Mouse (Mus musculus): ENCODE data around the gene Atp6v0e2.

Gene Atp6v0e2

GRCm38 (mm10) chr6:48573280-48573679 is 35.9 kb downstream of the Atp6v0e2 start:
- DNase-seq (ENCODE audit: low spot score in 2 of 2): peak in 1 of 2 experiments; percentile 61

DNA sequence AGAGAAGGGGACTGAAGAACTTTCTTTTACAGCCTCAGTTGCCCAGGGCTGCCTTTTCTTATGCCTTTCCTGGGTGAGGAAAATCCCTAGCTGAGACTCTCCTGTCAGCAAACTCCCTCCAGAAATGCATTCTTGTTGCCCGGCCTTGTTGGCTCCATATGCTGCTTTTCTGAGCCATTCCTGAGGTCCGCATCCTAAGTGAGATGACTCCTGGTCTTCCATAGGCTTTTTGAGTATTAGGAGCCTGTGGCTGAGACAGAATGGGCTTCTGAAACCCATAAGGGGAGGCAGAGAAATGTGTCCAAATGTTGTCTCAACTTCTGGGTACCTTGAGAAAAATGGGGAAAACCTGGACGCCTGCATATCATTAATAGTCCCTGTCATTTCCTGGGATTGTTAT is 36.6 kb downstream of the Atp6v0e2 start:
- no peak for DNase-seq (ENCODE audit: low spot score in 2 of 2)

DNA sequence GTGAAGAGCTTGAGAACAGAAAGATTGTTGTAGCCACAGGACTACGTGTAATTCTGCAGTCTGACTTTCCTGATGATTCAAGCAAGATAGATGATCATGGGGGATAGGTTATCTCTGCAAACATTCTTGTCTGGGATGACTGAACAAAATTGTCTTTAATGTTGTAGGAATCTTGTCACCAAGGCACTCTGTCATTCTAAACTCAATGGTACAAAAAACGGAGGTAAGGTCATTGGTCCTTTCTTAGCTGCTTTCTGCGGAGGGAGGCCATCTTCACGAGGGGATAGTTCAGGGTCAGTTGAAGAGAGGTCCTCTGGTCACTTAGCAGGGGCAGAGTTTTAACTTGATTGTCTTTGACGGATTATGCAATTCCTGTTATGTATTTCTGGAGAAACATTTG is 41.3 kb downstream of the Atp6v0e2 start:
- DNase-seq (ENCODE audit: low spot score in 2 of 2): no peak

- no peak for DNase-seq (ENCODE audit: low spot score in 2 of 2)
Observed at GRCm38 (mm10) chr6:48579215-48579648, 41.8 kb downstream of the Atp6v0e2 start.

DNA sequence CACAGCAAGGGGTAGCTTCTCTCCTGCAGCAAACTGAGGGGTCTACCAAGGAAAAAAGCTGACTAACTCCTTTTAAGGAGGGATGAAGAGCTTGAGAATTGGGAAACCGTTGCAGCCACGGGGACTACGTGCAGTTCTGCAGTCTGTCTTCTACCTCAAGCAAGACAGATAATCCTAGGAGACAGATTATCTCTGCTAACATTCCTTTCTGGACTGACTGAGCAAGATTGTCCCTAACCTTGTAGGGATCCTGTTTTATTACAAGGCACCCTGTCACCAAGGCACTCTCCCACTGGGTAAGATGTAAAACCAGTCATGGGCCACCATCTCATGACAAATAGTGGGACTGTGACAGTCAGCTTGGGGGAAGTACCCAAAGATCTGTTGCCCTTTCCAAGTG is 43.8 kb downstream of the Atp6v0e2 start:
- no peak for DNase-seq (ENCODE audit: low spot score in 2 of 2)

DNA sequence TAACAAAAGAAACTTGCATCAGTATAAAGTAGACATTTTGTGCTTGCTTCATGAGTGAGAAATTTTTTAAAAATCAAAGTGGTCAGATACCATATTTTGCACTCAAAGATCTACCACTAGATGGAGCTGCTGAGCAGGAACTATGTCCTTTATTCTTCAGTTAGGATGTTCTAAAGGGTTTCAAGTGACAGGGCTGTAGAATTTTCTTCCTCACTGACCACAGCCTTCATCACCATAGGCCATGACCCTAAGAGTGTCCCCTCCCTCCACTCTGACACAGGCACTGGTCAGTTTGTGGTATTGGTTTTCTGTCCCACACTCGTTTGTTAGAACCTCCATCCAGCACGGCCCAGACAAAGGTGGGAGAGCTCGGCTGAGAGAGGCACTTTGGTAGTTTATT is 44.6 kb downstream of the Atp6v0e2 start:
- DNase-seq (ENCODE audit: low spot score in 2 of 2): no peak

DNA sequence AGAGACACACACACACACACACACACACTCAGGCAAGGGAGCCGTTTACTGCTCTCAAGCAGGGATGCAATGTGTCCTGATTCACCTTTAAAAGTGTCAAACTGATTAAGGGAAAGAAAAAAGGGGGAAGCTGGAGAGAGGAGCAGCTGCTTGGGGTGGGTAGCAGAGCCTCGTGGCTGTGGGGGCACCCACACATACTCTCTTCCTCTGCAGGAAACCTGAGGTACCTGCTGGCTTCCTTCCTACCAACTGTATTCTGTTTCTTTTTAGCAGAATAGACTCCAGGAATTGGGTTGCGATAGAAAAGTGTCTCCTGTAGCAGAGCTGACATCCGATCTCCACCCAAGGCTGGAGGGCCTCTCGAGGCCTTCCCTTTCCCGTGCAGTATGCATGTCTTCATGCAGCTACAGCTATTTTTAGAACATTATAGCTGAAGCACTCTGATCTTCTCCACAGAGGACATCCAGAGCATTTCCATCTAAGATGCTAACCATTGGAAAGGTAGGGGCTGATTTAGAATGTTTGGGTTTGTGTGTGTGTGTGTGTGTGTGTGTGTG is 51.9 kb downstream of the Atp6v0e2 start, which contains the start of gene Gm45021:
Gene Gm45021, plus strand, starts transcription at position 417 of the 557 bp plus-strand sequence.
- no peak for DNase-seq (ENCODE audit: low spot score in 2 of 2)

Measured in urinary bladder, postnatal 4 days (tissue).